Mouse (Mus musculus) heart, adult 8-10 months (tissue): ENCODE results near the gene Mal. TPM values are rescaled to one million over a fixed set of nuclear protein-coding genes. Genes with fewer than 3 reads are reported as not detected.
A peak's percentile ranks its signal among the peaks of the same experiment; 100 is the strongest.

Experiments used
- DNase-seq: peaks from one replicate; pipeline ENCODE4 v3.0.0; 2022; ENCODE audit warnings: low spot score
- total RNA-seq, 4 experiments: library from RNA; stranded (reverse); gene quantifications; 2 replicates each; pipeline ENCODE4 v1.2.4; 2022

Mal gene
- 10 to 100 TPM; 12.9 to 25.1 (median 18.7) TPM for total RNA-seq

GRCm38 (mm10) chr2:127656086-127656720 lies at the start of gene Mal:
Gene Mal, minus strand, starts transcription at chr2:127656695.
- DNase-seq: peak; percentile 19

GRCm38 (mm10) chr2:127705267-127705666 lies 48.8 kb upstream of the Mal start:
- DNase-seq: no peak

- no peak for DNase-seq
These were observed 32.7 kb upstream of the Mal start for GRCm38 (mm10) chr2:127689239-127689638.

- DNase-seq: peak; percentile 39
These were observed 27.3 kb upstream of the Mal start for GRCm38 (mm10) chr2:127683687-127684331.

GRCm38 (mm10) chr2:127667843-127668506 lies 11.5 kb upstream of the Mal start:
- peak; percentile 28 for DNase-seq

- DNase-seq: no peak
These were observed 10.5 kb upstream of the Mal start for GRCm38 (mm10) chr2:127667015-127667414.

GRCm38 (mm10) chr2:127662708-127663107 lies 6.2 kb upstream of the Mal start:
- no peak for DNase-seq

- DNase-seq: no peak
These were observed 1.1 kb downstream of the Mal start for GRCm38 (mm10) chr2:127655419-127655818.

- no peak for DNase-seq
These were observed 1.7 kb downstream of the Mal start for GRCm38 (mm10) chr2:127654786-127655185.

GRCm38 (mm10) chr2:127652805-127653204 lies 3.7 kb downstream of the Mal start:
- DNase-seq: no peak

- DNase-seq: no peak
These were observed 4.2 kb downstream of the Mal start for GRCm38 (mm10) chr2:127652335-127652734.

GRCm38 (mm10) chr2:127651601-127652000 lies 4.9 kb downstream of the Mal start:
- no peak for DNase-seq

- peak; percentile 54 for DNase-seq
These were observed 6.6 kb downstream of the Mal start for GRCm38 (mm10) chr2:127649921-127650320.

- no peak for DNase-seq
These were observed 8.3 kb downstream of the Mal start for GRCm38 (mm10) chr2:127648145-127648544.

GRCm38 (mm10) chr2:127646875-127647274 lies 9.6 kb downstream of the Mal start:
- no peak for DNase-seq

GRCm38 (mm10) chr2:127643728-127644704 lies 12.5 kb downstream of the Mal start:
- DNase-seq: no peak

- no peak for DNase-seq
These were observed 17.5 kb downstream of the Mal start for GRCm38 (mm10) chr2:127638973-127639372.

GRCm38 (mm10) chr2:127635581-127635980 lies 20.9 kb downstream of the Mal start:
- DNase-seq: no peak

- DNase-seq: no peak
These were observed 23.9 kb downstream of the Mal start for GRCm38 (mm10) chr2:127632601-127633000.

- DNase-seq: no peak
These were observed 28.4 kb downstream of the Mal start for GRCm38 (mm10) chr2:127627990-127628570.

- DNase-seq: no peak
These were observed 29.1 kb downstream of the Mal start for GRCm38 (mm10) chr2:127627354-127627753.
